Mouse (Mus musculus) megakaryocyte progenitor cell, adult 5-6 weeks (primary cell): ENCODE data around the gene Amfr. TPM values are rescaled to one million over a fixed set of nuclear protein-coding genes. Genes with fewer than 3 reads are reported as not detected.

Experiments used
- ATAC-seq: replicated peaks from 2 replicates; pipeline ENCODE4 v1.8.0; 2016; ENCODE audit warnings: mild to moderate bottlenecking, moderate TSS enrichment, inconsistent platforms; ENCODE audit not compliant: poor library complexity
- total RNA-seq, 2 experiments: library from RNA; stranded (forward) in 1 of 2; stranded (reverse) in 1 of 2; fragments of 157-497, 149-512 nt in 1 of 2; fragments of 200-1000 nt in 1 of 2; gene quantifications; 2 replicates each; pipeline versions ENCODE4 v1.2.3 to v1.2.4; 2015 to 2017

Gene Amfr
- total RNA-seq, 2 experiments from 2014 or later = 31.0 to 132 TPM

- ATAC-seq = no peak
Measured at GRCm38 (mm10) chr8:93983827-93984226, 28.8 kb downstream of the Amfr start.

DNA sequence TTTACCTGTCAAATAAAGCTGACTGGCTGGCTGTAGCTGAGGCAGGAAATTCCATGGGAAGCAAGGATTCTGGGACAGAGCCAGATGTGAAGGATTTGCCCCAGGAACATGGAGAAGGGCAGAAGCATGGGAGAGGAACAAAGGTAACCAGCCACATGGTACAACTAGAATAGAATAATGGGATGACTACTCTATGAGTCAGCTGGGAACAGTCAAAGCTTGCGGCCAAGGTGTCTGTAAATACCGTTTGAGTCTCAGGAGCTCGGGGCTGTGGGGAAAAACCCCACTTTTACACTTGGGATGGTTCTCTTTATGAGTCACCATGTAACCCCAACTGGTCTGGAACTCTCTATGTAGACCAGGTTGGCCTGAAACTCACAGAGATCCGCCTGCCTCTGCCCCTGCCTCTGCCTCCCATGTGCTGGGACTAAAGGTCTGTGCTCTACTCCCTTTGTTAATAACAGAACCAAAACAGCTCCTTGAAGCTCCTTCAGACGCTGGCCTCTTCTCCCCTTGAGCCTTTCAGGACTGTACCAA is 30.9 kb downstream of the Amfr start:
- ATAC-seq = no peak

GRCm38 (mm10) chr8:93980141-93980540 is 32.5 kb downstream of the Amfr start:
- no peak for ATAC-seq

- ATAC-seq = no peak
Measured at GRCm38 (mm10) chr8:93976446-93977211, 36.0 kb downstream of the Amfr start.

- ATAC-seq = no peak
Measured at GRCm38 (mm10) chr8:93975358-93975757, 37.3 kb downstream of the Amfr start.

- no peak for ATAC-seq
Measured at GRCm38 (mm10) chr8:93974602-93975186, 37.9 kb downstream of the Amfr start.

DNA sequence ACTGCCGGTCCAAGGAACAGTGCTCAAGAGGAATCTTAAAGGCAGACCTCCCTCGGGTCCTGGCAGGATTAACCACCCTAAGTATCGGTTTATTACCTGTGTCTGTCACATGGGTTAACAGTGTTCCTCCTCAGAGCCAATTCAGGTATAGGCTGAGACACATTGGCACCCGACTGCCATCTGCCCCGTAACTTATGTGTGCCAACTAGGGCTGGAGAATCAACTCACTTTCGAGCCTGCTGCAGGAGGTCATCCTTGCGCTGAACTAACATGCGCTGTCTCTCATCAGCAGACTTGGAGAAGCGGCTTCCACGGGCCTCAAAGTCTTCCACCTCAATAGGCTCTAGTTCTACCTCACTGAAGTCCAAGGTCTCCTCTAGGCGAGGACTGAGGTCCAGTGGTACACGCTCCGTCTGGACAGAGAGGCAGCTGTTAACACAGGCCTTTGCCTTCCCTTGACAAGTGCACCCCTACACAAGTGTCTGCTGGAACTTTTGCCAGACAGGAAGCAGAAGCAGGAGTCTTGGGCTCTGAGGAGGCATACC is 38.7 kb downstream of the Amfr start:
- ATAC-seq = no peak

- ATAC-seq = no peak
Measured at GRCm38 (mm10) chr8:93972971-93973734, 39.5 kb downstream of the Amfr start.

DNA sequence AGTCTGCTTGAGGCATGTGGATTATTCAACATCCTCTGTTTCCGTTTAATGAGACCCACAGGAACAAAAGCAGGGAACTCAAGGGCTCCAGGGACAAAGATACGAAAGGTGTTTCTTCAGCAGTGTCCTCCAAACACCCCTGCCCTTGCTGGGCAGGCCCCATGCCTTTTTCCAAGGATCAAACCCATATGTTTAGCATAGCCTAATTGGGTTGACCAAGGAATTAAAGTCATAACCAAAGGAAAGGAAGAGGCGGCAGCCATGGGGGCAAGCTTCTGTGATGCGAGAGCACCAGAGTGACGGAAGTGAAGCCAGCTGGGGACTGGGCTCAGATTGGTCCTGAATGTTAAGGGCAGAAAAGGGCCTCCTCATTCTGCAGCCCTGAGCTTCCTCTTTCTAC is 40.4 kb downstream of the Amfr start:
- ATAC-seq = no peak

DNA sequence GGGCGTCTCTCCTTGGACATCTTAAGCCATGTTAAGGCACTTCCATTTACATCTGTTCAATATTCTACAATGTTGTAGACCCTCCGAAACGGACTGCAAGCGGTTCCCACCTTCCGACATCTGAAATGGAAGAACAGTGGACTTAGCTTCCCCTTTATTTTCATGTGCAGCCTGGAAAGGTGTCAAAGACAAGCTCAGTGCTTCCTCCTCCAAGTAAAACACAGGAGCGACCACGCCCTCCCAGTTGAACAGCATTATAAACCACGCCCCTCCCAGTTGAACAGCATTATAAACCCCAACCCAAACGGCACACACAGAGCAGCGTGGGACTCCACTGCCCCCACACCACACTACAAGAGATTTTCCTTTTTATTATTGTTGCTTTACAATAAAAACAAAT is 41.2 kb downstream of the Amfr start:
- no peak for ATAC-seq

DNA sequence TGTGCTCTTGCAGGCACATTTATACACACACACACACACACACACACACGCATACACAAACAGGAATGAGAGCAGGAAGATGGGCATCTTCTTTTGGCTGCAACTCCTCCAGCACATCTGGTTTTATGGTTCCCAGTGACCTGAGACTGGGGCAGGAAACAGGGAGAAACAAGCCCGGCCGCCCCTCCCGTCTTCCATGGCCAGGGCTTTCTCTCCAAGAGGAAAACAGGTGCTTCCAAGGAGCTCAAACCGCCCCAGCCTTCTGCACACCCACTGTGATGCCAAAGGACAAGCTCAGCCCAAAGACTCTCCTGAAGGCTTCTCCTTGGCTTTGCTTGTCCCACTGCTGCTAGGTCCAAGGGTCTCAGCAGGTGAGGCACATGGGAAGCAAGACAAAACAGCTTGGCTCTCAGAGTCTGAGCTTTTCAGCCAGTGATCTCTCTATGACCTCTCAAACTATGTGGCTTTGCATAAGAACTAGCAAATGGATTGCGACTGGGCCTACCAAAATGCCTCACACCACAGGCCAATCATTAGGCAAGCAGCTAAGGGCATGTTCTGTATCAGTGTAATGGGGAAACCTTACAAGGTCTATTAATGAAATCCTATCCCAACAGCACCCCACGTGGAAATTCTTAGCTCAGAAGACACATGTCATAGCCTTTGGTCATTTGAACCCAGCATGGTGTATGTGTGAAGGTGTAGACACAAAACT is 42.9 kb downstream of the Amfr start:
- ATAC-seq = no peak

- no peak for ATAC-seq
Measured at GRCm38 (mm10) chr8:93968293-93968692, 44.3 kb downstream of the Amfr start.

- ATAC-seq = no peak
Measured at GRCm38 (mm10) chr8:93960909-93961308, 51.7 kb downstream of the Amfr start.

GRCm38 (mm10) chr8:93958402-93958801 is 54.2 kb downstream of the Amfr start:
- ATAC-seq = no peak

DNA sequence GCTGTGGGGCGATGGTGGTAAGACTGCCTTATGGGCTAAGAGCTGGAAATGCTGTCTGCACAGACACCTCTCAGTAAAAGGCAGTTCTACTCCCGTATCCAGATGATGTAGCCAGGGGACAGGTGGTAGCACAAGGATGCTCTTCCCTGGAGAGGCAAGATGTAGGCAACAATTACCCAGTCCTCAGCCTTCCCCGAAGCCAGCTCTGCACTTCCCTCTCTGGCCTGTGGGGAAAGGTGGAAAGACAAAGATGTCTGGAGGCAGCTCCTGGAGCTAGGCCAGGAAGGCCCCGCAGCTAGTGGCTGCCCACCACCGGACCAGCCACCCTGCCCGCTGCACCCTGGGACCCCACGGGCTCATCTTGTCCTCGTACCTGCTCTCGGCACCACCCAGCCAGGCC is 60.1 kb downstream of the Amfr start:
- no peak for ATAC-seq

DNA sequence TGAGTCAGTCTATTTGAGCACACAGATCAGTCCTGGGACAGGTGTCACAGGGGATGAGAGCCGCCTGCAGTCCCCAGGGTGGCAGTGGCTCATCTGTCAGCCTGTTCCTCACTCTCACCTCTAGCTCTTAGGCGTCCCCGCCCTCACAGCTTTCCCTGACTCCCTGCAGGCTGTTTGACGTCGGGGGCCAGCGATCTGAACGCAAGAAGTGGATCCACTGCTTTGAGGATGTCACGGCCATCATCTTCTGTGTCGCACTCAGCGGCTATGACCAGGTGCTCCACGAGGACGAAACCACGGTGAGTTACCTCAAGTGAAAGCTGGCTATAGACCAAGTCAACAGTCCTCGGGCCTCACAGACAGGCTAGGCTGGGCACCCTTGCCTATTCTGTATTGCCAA is 62.5 kb downstream of the Amfr start:
- no peak for ATAC-seq

- 0 out of 2 replicates have a peak, but pooled peaks have one; percentile 6 for ATAC-seq
Measured at GRCm38 (mm10) chr8:93946397-93946796, 66.2 kb downstream of the Amfr start.

- no peak for ATAC-seq
Measured at GRCm38 (mm10) chr8:93945781-93946180, 66.9 kb downstream of the Amfr start.

DNA sequence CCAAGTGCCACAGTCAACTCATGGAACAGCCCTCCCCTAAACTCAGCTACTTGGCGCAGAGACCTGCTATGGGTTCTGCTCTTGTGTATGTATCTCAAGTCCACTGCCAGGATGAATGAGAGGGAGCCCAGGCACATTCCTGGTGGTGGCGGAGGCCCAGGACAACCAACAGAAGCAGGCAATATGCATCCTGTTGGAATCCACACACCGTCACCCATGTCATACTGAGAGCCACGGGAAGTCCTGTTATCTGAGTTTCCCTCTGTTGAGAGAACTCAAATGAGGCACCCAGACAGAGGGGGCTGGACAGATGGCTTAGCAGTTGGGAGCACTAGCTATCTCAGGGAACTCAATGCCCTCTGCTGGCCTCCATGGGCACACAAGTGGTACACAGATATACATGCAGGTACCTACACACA is 71.0 kb downstream of the Amfr start:
- no peak for ATAC-seq

DNA sequence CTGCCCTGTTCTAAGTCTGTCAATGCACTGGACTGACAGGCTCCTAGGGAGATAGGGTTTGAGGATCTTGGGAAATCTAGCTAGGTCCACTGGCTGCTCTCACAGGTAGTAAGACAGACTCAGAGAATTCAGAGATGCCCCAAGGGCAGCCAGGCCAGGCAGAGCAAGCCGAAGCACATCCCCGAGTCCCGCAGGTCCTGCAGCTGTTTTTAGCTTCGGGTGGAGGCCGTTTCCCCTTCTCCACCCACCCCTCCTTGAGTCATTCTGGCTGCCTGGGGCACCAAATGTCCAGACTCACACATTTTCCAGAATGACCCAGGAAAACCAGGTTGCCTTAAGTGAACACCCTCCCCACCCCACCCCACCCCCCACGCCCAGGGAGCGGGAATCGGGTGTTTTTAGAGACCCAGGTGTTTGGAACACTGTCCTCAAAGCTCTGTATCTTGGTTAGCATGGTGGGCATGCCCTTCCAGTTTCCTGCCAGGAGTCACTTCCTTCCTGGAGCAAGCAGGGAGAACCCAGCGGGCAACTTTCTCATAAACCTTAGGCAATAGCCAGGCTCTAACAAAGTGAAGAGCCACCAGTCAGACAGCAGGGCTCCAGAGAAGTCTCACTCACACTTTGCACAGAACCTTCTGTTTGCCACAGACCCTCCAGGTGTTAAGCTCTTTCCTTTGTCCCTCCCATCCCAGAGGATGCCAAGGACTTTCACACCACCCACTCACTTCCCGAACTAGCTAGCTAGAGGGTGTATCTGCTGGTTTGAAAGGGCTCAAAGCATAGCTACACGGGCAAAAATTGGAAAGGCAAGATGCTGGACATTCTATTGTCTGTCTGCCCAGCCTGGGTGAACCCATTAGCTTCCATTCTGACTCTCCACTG is 71.9 kb downstream of the Amfr start:
- ATAC-seq = no peak
